ENCODE assay signal across 21 mouse cellular contexts in the genomic region with DNA sequence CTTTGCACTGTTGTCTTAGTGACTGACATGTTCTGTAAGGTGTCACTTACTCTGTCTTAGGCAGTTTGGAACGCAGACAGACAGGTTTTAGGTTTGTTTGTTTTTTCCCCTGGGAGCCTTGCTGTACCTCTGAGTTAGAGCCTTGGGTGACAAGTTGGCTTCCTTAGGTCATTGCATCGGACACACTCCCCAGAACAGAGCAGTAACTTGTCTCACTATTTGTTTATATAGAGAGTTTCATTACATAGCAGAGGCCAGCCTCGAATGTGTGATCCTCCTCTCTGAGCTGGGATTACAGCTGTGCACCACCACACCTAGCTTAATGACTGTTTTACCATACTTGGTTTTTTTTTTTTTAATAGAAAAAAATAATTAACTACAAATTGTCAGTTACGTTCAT. TPM values are rescaled to one million over a fixed set of nuclear protein-coding genes. Genes with fewer than 3 reads are reported as not detected.
"Had no signal": no experiment of that assay in that cellular context is flagged by ENCODE, and none has a peak within 500 bp of the region (broad histone marks: within the 10 kb centered on the region; RNA-seq: fewer than 3 reads in every experiment).

No protein-coding gene starts in this region.

- H3K9me3 ChIP-seq: intestine, embryonic 15.5 days; limb, embryonic 10.5 days; limb, embryonic 13.5 days; megakaryocyte, embryonic 14.5 days; midbrain, embryonic 10.5 days; midbrain, embryonic 13.5 days; neural tube, embryonic 13.5 days had no signal

- H3K27ac ChIP-seq: intestine, embryonic 15.5 days; layer of hippocampus, adult 2 months; limb, embryonic 10.5 days; limb, embryonic 13.5 days; liver, embryonic 14.5 days; midbrain, embryonic 10.5 days; midbrain, embryonic 13.5 days; neural tube, embryonic 13.5 days had no signal

- H3K27me3 ChIP-seq: intestine, embryonic 15.5 days; limb, embryonic 13.5 days; megakaryocyte, embryonic 14.5 days; midbrain, embryonic 13.5 days; neural tube, embryonic 13.5 days had no signal

- H3K4me3 ChIP-seq: intestine, embryonic 15.5 days; layer of hippocampus, adult 2 months; limb, embryonic 10.5 days; limb, embryonic 13.5 days; megakaryocyte, embryonic 14.5 days; midbrain, embryonic 10.5 days; midbrain, embryonic 13.5 days; myocyte; neural tube, embryonic 13.5 days had no signal

- ATAC-seq: intestine, embryonic 15.5 days; lung, postnatal 0 days; midbrain, embryonic 13.5 days; midbrain, embryonic 16.5 days had no signal

- H3K4me1 ChIP-seq: intestine, embryonic 15.5 days; limb, embryonic 10.5 days; limb, embryonic 13.5 days; midbrain, embryonic 10.5 days; midbrain, embryonic 13.5 days; neural tube, embryonic 13.5 days had no signal

- DNase-seq: kidney, adult 2 months; kidney, postnatal 10 days; layer of hippocampus, adult 9-11 months; liver; lung, adult 2 months; lung, postnatal 36 days; thymus, adult 2 months; thymus, postnatal 14 days; thymus, postnatal 4 days had no signal

- H3K4me2 ChIP-seq: intestine, embryonic 15.5 days; limb, embryonic 13.5 days; midbrain, embryonic 13.5 days; neural tube, embryonic 13.5 days had no signal

- H3K9ac ChIP-seq: intestine, embryonic 15.5 days; limb, embryonic 13.5 days; liver, embryonic 14.5 days; midbrain, embryonic 13.5 days; neural tube, embryonic 13.5 days had no signal

RNA-seq across cellular contexts. Expression of a gene that starts 16.0 kb away (rescaled TPM):
- polyA plus RNA-seq: myocyte had no signal
